Mouse (Mus musculus): Measurements from ENCODE around the gene Mtmr1.

Mtmr1 gene

DNA sequence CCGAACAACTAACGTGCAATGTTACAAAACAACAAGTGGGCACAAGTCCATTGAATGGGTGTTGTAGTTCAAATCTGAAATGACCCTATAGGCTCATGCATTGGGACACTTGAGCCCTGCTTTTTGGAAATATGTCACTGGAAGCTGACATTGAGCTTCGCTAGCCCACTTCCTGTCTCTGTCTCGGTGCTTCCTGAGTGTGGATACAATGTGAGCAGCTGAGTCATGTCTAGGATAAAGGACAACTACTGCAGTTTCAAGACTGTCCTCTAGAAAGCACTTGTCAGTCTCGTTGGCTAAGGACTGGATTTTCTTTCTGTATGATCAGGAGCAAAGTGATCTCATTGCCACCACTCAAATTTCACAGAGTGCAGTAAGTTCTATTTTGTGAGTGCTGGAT lies 78.4 kb downstream of the Mtmr1 start:
- DNase-seq (ENCODE audit: low spot score in 2 of 2), result no peak

DNA sequence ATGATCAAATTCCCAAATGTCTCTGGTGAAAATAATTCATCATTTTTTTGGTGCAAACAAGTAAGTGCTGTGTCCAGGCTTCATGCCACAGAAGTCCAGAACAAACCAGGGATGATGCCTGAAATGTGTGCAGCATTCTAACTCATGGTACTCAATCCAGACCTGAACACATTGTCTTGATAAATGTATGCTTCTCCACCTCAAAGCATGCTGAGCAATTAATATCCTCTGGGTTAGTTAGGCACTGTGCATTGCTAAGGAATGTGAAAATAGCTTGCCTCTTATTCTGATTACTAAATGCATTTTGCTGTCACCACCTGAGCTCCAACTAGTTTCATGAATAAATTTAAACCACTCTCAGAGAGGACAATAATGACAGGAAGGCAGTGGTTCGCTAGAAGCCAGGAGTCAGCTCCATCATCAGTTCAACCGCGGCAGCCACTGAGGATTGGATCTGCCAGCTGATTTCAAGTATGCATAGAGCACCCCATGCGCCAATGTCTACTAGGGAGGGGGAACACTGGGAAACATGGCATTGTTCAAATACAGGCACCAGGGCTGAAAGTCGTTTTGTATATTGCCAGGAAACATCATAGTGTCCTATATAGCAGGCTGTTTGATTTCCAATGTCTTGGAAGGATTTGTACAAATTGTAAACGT lies 91.6 kb downstream of the Mtmr1 start:
- no peak for DNase-seq (ENCODE audit: low spot score in 2 of 2)

DNA sequence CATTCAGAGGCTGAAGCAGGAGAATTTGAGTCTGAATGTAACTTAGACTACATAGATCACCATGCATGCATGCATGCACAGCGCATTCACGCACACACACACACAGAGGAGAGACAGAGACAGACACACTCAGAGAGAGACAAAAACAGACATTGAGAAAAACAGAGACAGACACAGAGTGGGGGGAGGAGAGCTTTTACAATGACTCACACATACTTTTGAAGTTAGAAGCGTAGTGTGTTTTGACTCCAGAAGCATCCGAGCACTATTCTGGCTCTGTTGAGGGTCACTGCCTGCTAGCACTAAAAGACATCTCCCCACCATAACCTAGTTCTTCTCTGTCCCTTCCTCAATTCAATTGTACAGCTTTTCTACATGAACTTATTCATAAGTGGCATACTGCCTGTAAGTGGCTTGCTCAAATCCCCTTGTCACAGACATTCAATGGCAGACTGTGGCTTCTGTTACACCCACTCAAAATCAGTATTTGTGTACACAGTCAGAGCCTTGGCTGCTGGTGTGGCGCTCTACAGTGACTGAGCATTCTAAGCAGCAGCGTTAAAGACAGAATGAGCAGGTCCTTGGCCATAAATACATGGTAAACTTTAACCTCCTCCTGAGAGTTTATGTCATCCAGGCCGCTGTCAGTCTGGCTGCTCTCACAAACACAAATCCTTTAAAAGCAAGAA lies 99.7 kb downstream of the Mtmr1 start:
- no peak for DNase-seq (ENCODE audit: low spot score in 2 of 2)

DNA sequence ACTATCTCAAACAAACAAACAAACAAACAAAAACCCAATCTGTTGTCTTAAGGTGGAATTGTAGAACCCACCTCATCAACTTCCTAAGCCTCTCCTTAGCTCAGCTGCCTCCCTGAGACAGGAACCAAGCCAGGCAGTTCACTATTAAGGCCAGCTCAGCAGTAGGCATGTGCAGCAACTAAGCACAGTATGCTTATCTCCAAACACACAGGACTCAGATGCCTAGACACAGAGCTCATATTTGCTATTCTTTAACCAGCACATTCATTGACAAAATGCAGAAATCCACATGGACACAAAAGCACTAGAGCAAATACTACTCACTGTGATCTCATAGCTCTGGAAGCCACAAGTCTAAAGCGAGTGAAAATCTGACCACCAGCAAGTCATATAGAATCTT lies 100.9 kb downstream of the Mtmr1 start:
- no peak for DNase-seq (ENCODE audit: low spot score in 2 of 2)

DNA sequence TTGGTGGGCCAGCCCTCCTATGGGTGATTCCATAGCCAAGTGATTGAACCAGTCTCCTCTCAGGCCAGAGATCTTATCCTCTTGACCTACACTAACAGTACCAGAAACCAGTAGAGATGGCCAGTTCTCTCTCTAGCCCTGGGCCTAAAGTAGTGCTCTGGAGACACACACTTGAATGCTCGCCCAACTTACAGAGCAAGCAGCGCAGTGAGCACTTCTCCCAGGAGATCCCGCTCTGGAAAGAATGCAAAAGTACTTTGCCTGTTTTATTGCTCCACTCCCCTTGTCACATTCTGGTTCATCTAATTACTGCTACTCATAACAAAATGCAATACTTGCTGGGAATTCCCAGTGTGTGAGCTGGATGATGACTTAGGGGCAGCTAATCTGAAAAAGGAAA lies 102.9 kb downstream of the Mtmr1 start:
- no peak for DNase-seq (ENCODE audit: low spot score in 2 of 2)

Measured in thymus, postnatal 10 days (tissue).